Mouse (Mus musculus): ENCODE data around the gene Hcn3.

DNA sequence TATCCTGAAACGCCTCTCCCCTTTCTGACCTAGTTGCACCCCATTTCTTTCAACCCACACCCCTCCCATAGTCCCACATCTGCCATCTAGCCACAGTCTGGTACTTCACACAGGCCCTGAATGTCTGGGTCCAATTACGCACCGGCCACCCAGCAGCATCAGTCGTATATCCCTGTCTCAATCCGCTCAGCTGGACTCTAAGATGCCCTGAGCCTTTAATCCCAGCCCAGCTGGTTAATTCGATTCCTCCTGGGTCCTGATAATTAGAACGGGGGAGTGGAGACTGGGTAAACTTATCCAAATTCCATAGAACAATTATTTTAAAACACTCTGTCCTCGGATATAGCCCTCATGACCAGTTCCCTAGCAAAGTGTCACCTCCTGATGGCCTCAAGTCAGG, 14.4 kb downstream of the Hcn3 start:
- no peak for TF ChIP-seq CHD2 (IDR thresholded peaks at IDR 0.05; ENCODE audit: low read depth, low read length)
- TF ChIP-seq HCFC1 (IDR thresholded peaks at IDR 0.05; ENCODE audit: borderline replicate concordance, insufficient read depth, low read length): no peak
